Mouse (Mus musculus) neutrophil, adult 5-6 weeks (primary cell): ENCODE measurements around the gene Cldn24. TPM values are rescaled to one million over a fixed set of nuclear protein-coding genes. Genes with fewer than 3 reads are reported as not detected.
"Not testable (repeated sequence)": the region's sequence is repeated elsewhere in the genome, so short reads cannot be mapped to it uniquely, and the experiment has no call there.

Experiments
- ATAC-seq: fragments of 151-379, 151-347 bp; 2 replicates; pipeline ENCODE4 v1.8.0; 2017; ENCODE audit warnings: mild to moderate bottlenecking, moderate TSS enrichment; ENCODE audit not compliant: insufficient number of reproducible peaks, poor library complexity, low FRiP score, severe bottlenecking; ENCODE audit errors: extremely low read depth
- total RNA-seq: library from RNA; stranded (forward); fragments of 200-1000 nt; gene quantifications from 2 replicates; pipeline ENCODE4 v1.2.3, GENCODE M21; 2017

Gene Cldn24
- not detected in 2 replicates for total RNA-seq

- no peak for ATAC-seq
Measured at GRCm38 (mm10) chr8:47821843-47822242, at the start of gene Cldn24. TSS of gene Cldn24 (plus strand) at chr8:47822143.

- no peak for ATAC-seq
Measured at GRCm38 (mm10) chr8:47772986-47773385, 49.0 kb upstream of the Cldn24 start.

GRCm38 (mm10) chr8:47777415-47777814 lies 44.5 kb upstream of the Cldn24 start:
- ATAC-seq, result no peak

- ATAC-seq, result no peak
Measured at GRCm38 (mm10) chr8:47779589-47779988, 42.4 kb upstream of the Cldn24 start.

- no peak for ATAC-seq
Measured at GRCm38 (mm10) chr8:47781881-47782280, 40.1 kb upstream of the Cldn24 start.

- ATAC-seq, result no peak
Measured at GRCm38 (mm10) chr8:47783544-47783943, 38.4 kb upstream of the Cldn24 start.

- ATAC-seq, result no peak
Measured at GRCm38 (mm10) chr8:47783944-47784343, 38.0 kb upstream of the Cldn24 start.

- ATAC-seq, result no peak
Measured at GRCm38 (mm10) chr8:47784436-47784835, 37.5 kb upstream of the Cldn24 start.

GRCm38 (mm10) chr8:47786323-47786722 lies 35.6 kb upstream of the Cldn24 start:
- no peak for ATAC-seq

GRCm38 (mm10) chr8:47787705-47788104 lies 34.2 kb upstream of the Cldn24 start:
- ATAC-seq, result no peak

GRCm38 (mm10) chr8:47791986-47792385 lies 30.0 kb upstream of the Cldn24 start:
- ATAC-seq, result no peak

- ATAC-seq, result no peak
Measured at GRCm38 (mm10) chr8:47799438-47799837, 22.5 kb upstream of the Cldn24 start.

- ATAC-seq, result no peak
Measured at GRCm38 (mm10) chr8:47802349-47802748, 19.6 kb upstream of the Cldn24 start.

GRCm38 (mm10) chr8:47804262-47804661 lies 17.7 kb upstream of the Cldn24 start:
- ATAC-seq, result no peak

GRCm38 (mm10) chr8:47809970-47810665 lies 11.8 kb upstream of the Cldn24 start:
- ATAC-seq, result no peak

- no peak for ATAC-seq
Measured at GRCm38 (mm10) chr8:47810666-47811015, 11.3 kb upstream of the Cldn24 start.

GRCm38 (mm10) chr8:47811221-47811620 lies 10.7 kb upstream of the Cldn24 start:
- ATAC-seq, result no peak

GRCm38 (mm10) chr8:47819034-47819433 lies 2.9 kb upstream of the Cldn24 start:
- no peak for ATAC-seq

- ATAC-seq, result no peak
Measured at GRCm38 (mm10) chr8:47820914-47821772, 800 bp upstream of the Cldn24 start.

- not testable (repeated sequence) for ATAC-seq
Measured at GRCm38 (mm10) chr8:47822541-47822940, 598 bp downstream of the Cldn24 start.
